Mouse (Mus musculus) forebrain, embryonic 14.5 days (tissue): Measurements from ENCODE around the gene Tspan4. TPM values are rescaled to one million over a fixed set of nuclear protein-coding genes. Genes with fewer than 3 reads are reported as not detected.

ENCODE experiments used
- ATAC-seq: fragments of 200-750 bp; cut with Nextera tagmentation; 2 replicates; pipeline ENCODE4 v1.8.0; 2017; ENCODE audit warnings: mild to moderate bottlenecking, moderate library complexity
- DNase-seq: peaks from one replicate; pipeline ENCODE4 v3.0.0-alpha.2; 2015; ENCODE audit warnings: low spot score
- H3K27ac ChIP-seq: fragments of 300-500 bp; sonication (generic); 2 replicates; pipeline ENCODE4 v1.5.1; 2014; ENCODE audit warnings: low read depth, mild to moderate bottlenecking, control low read depth, low read length, moderate library complexity
- H3K27me3 ChIP-seq: fragments of 300-500 bp; sonication (generic); replicated peaks from 2 replicates; pipeline ENCODE4 v1.6.1; 2014; ENCODE audit warnings: low read length, control low read depth, mixed read lengths; ENCODE audit not compliant: control insufficient read depth, insufficient read depth
- H3K36me3 ChIP-seq: fragments of 300-500 bp; sonication (generic); 2 replicates; pipeline ENCODE4 v1.6.1; 2014; ENCODE audit warnings: low read length, control low read depth; ENCODE audit not compliant: control insufficient read depth, insufficient read depth
- H3K4me1 ChIP-seq: fragments of 300-500 bp; sonication (generic); 2 replicates; pipeline ENCODE4 v1.6.1; 2014; ENCODE audit warnings: antibody characterized with exemption, low read length, control low read depth; ENCODE audit not compliant: control insufficient read depth, insufficient read depth
- H3K4me2 ChIP-seq: fragments of 300-500 bp; sonication (generic); 2 replicates; pipeline ENCODE4 v1.6.1; 2014; ENCODE audit warnings: mild to moderate bottlenecking, control low read depth, low read length
- H3K4me3 ChIP-seq: fragments of 300-500 bp; sonication (generic); 2 replicates; pipeline ENCODE4 v1.5.1; 2014; ENCODE audit warnings: low read depth, low read length, control low read depth
- H3K9ac ChIP-seq: fragments of 300-500 bp; sonication (generic); 2 replicates; pipeline ENCODE4 v1.6.1; 2014; ENCODE audit warnings: mild to moderate bottlenecking, low read length, control low read depth, moderate library complexity
- H3K9me3 ChIP-seq: fragments of 300-500 bp; sonication (generic); replicated peaks from 2 replicates; pipeline ENCODE4 v1.6.1; 2016; ENCODE audit warnings: low read length, control low read depth, mixed read lengths; ENCODE audit not compliant: control insufficient read depth
- WGBS: fragments of 180-500 bp; shearing (Covaris S2); extraction: QIAGEN DNeasy Blood & Tissue Kit; methylation state at CpG from one replicate; pipeline ENCODE4 v1.1.7; 2014; 5-methylcytosine and 5-hydroxymethylcytosine counted together
- polyA plus RNA-seq: library from polyadenylated mRNA; unstranded; fragments of >200 nt; fragmentation: Nextera tagmentation; extraction: Ambion mirVana; gene quantifications from 2 replicates; pipeline ENCODE4 v1.2.1, GENCODE M21; 2014

The Tspan4 gene
- polyA plus RNA-seq, 1 experiment from 2014 or later: 30.9 TPM

GRCm38 (mm10) chr7:141484186-141485120 lies 9.4 kb downstream of the Tspan4 start:
- H3K27me3 ChIP-seq: no peaks in the 10 kb centered on the region
- DNase-seq (no peak), ATAC-seq (no peak)
- no peak overlapping the region for H3K4me2 ChIP-seq
- no peak overlapping the region for H3K4me3 ChIP-seq
- H3K27ac ChIP-seq: no peak overlapping the region
- peaks cover 14% of the 10 kb centered on the region for H3K4me1 ChIP-seq
- H3K36me3 ChIP-seq: no peaks in the 10 kb centered on the region
- no peak overlapping the region for H3K9ac ChIP-seq
- 80% methylated on average over 5 of the region's 5 CpGs for WGBS
- no peaks in the 10 kb centered on the region for H3K9me3 ChIP-seq

DNA sequence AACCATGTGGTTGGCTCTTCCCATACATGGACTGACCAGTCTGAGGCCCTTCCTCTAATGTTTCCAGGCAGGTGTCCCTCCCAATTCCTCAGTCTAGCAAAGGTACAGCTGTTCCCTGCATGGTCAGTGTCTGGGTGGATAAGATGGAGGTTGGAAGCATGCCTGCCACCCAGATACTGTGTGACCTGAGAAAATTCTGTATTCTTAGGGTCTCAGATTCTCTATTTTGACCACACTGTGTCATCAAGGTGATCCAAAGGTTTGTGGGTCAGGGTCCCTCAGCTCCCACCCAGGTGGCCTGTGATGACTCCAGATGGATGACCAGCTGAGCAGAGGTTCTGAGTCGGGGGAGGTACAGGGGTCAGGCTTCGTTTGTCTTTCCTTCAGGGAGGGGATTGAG lies 10.1 kb downstream of the Tspan4 start:
- no peaks in the 10 kb centered on the region for H3K9me3 ChIP-seq
- no peak overlapping the region for H3K27ac ChIP-seq
- H3K27me3 ChIP-seq: no peaks in the 10 kb centered on the region
- peaks cover 14% of the 10 kb centered on the region for H3K4me1 ChIP-seq
- no peak for ATAC-seq
- no peak overlapping the region for H3K4me3 ChIP-seq
- H3K4me2 ChIP-seq: no peak overlapping the region
- 56% methylated on average over 2 of the region's 2 CpGs for whole genome bisulfite sequencing
- H3K9ac ChIP-seq: no peak overlapping the region
- no peak for DNase-seq
- H3K36me3 ChIP-seq: no peaks in the 10 kb centered on the region

DNA sequence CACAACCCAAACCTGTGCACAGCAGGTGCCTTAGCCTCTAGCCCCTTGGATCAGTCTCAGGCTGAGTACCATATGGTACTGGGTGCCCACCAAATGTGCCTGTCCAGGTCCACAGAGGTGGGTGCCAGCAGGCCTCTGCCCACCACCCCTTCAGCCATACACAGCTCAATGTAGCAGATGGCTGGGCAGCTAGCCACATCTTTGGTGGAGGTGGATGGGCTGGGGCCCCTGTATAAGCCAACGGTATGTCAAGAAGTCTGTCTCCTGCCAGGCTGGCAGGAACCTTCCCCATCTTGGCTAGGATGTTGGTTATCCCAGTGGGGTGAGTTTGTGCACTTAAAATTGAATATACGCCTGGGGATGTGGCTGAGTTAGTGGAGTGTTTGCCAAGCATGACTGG lies 10.6 kb downstream of the Tspan4 start:
- no peak for ATAC-seq
- no peaks in the 10 kb centered on the region for H3K9me3 ChIP-seq
- H3K27me3 ChIP-seq: no peaks in the 10 kb centered on the region
- DNase-seq: no peak
- no peak overlapping the region for H3K4me3 ChIP-seq
- H3K36me3 ChIP-seq: no peaks in the 10 kb centered on the region
- H3K27ac ChIP-seq: no peak overlapping the region
- 70% methylated on average over 2 of the region's 2 CpGs for WGBS
- H3K9ac ChIP-seq: no peak overlapping the region
- H3K4me2 ChIP-seq: no peak overlapping the region
- peaks cover 14% of the 10 kb centered on the region for H3K4me1 ChIP-seq

GRCm38 (mm10) chr7:141486239-141486638 lies 11.2 kb downstream of the Tspan4 start:
- H3K27ac ChIP-seq: no peak overlapping the region
- no peak for ATAC-seq
- H3K36me3 ChIP-seq: no peaks in the 10 kb centered on the region
- WGBS: 83% methylated on average over 1 of the region's 1 CpGs
- H3K4me2 ChIP-seq: no peak overlapping the region
- no peaks in the 10 kb centered on the region for H3K9me3 ChIP-seq
- peaks cover 9% of the 10 kb centered on the region for H3K4me1 ChIP-seq
- no peak for DNase-seq
- no peaks in the 10 kb centered on the region for H3K27me3 ChIP-seq
- no peak overlapping the region for H3K9ac ChIP-seq
- no peak overlapping the region for H3K4me3 ChIP-seq

DNA sequence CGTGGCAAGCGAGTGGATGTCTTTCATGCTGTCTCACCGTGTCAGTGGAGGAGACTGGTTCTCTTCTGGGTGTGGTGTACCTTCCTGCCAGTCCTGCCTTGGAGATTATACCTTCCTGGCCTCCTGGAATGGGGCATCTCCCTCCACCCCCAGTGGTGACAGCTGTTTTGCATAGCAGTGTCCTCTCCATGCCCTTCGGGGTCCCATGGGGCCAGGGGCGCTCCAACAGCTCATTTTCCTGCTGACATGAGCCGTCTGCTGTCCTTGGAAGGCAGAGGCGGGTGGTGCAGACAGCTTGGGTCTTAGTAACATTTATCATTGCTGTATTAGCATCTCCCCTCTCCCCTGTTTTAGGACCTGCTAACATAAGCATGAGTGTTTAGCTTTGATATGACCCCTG lies 12.1 kb downstream of the Tspan4 start:
- Histone ChIP-seq H3K27me3 (no peaks in the 10 kb centered on the region), H3K4me3 (no peak overlapping the region), H3K4me1 (peaks cover 5% of the 10 kb centered on the region; the same call in 1 of the 2 replicates), H3K9me3 (no peaks in the 10 kb centered on the region), H3K4me2 (no peak overlapping the region), H3K27ac (no peak overlapping the region), H3K9ac (no peak overlapping the region), H3K36me3 (0 out of 2 replicates have a peak, but pooled peaks cover 2% of the 10 kb centered on the region)
- WGBS: 88% methylated on average over 7 of the region's 7 CpGs
- DNase-seq: no peak
- no peak for ATAC-seq

DNA sequence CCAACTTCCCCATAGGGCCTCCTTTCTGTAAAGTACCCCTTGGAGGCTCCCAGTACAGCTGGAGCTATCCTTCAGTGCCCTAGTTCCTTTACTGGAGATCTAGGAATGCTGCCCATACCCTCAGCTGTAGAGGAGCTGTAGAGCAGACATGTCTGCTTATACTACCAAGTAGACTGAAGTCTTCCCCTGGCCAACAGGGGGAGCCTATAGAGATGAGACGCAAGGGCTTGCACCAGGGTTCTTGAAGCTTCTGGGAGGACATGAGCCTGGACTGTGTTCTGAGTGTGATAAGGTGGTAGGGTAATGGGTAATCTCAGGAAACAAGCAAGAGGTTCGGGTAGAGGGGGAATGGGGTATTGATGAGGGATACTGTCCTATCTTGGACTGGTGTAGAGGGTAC lies 16.1 kb downstream of the Tspan4 start:
- H3K4me3 ChIP-seq: no peak overlapping the region
- H3K9me3 ChIP-seq: no peaks in the 10 kb centered on the region
- no peak for ATAC-seq
- H3K4me2 ChIP-seq: no peak overlapping the region
- H3K27me3 ChIP-seq: no peaks in the 10 kb centered on the region
- H3K27ac ChIP-seq: no peak overlapping the region
- no peak for DNase-seq
- 73% methylated on average over 2 of the region's 2 CpGs for WGBS
- no peaks in the 10 kb centered on the region for H3K4me1 ChIP-seq
- no peak overlapping the region for H3K9ac ChIP-seq
- H3K36me3 ChIP-seq: 0 out of 2 replicates have a peak, but pooled peaks cover 17% of the 10 kb centered on the region

DNA sequence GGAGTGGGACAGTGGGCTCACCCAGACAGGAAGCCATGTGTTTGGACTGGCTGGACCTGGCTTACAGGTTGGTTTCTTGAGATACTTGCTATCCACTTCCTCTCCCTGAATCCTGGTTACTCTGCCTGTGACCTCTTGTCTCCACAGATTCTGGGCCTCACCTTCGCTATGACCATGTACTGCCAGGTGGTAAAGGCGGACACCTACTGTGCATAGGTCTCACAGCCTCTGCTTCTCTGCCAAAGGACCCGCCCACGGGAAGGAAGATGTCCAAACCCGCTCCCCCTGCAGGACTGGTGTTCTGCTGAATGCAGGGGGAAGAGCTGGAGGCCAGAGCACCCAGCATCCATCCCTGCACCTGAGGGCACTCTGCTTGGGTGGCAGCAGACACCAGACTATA lies 17.7 kb downstream of the Tspan4 start:
- Histone ChIP-seq H3K4me2 (no peak overlapping the region), H3K36me3 (0 out of 2 replicates have a peak, but pooled peaks cover 17% of the 10 kb centered on the region), H3K4me1 (no peaks in the 10 kb centered on the region), H3K27ac (no peak overlapping the region), H3K4me3 (no peak overlapping the region), H3K9ac (no peak overlapping the region), H3K9me3 (no peaks in the 10 kb centered on the region), H3K27me3 (no peaks in the 10 kb centered on the region)
- 86% methylated on average over 5 of the region's 5 CpGs for WGBS
- ATAC-seq (no peak), DNase-seq (no peak)

GRCm38 (mm10) chr7:141493729-141494128 lies 18.7 kb downstream of the Tspan4 start:
- H3K9me3 ChIP-seq: no peaks in the 10 kb centered on the region
- H3K4me1 ChIP-seq: no peaks in the 10 kb centered on the region
- no peak overlapping the region for H3K9ac ChIP-seq
- ATAC-seq: no peak
- no peak overlapping the region for H3K4me3 ChIP-seq
- no peaks in the 10 kb centered on the region for H3K27me3 ChIP-seq
- no peak for DNase-seq
- 80% methylated on average over 1 of the region's 1 CpGs for WGBS
- H3K36me3 ChIP-seq: 0 out of 2 replicates have a peak, but pooled peaks cover 22% of the 10 kb centered on the region
- H3K4me2 ChIP-seq: no peak overlapping the region
- no peak overlapping the region for H3K27ac ChIP-seq

- DNase-seq: no peak
- WGBS: 93% methylated on average over 2 of the region's 2 CpGs
- Histone ChIP-seq H3K4me1 (no peaks in the 10 kb centered on the region), H3K4me3 (no peak overlapping the region), H3K4me2 (no peak overlapping the region), H3K27ac (no peak overlapping the region), H3K27me3 (no peaks in the 10 kb centered on the region), H3K36me3 (0 out of 2 replicates have a peak, but pooled peaks cover 27% of the 10 kb centered on the region), H3K9me3 (no peaks in the 10 kb centered on the region), H3K9ac (no peak overlapping the region)
- no peak for ATAC-seq
Measured at GRCm38 (mm10) chr7:141495379-141495778, 20.3 kb downstream of the Tspan4 start.
